Comparison of ENCODE assay signal across 10 mouse cellular contexts in genomic region chr16:11109198-11109740, GRCm38 (mm10). TPM values are rescaled to one million over a fixed set of nuclear protein-coding genes. Genes with fewer than 3 reads are reported as not detected.
DNase-seq lines count a peak whose midpoint lies in the region; ATAC-seq and TF ChIP-seq lines count a peak whose summit lies in the region.
"Had no signal": no experiment of that assay in that cellular context is flagged by ENCODE, and none has a peak within 500 bp of the region (broad histone marks: within the 10 kb centered on the region; RNA-seq: fewer than 3 reads in every experiment).

No protein-coding gene starts in this region.

- TF ChIP-seq POLR2A in olfactory bulb, adult 2 months (IDR thresholded peaks at IDR 0.05; ENCODE audit: insufficient read depth, low read depth, low read length), result no peak

- H3K4me3 ChIP-seq in heart, postnatal 0 days (ENCODE audit: low read depth, low read length), result no peak overlapping the region
- H3K4me3 ChIP-seq in heart, embryonic 10.5 days, result no peak overlapping the region
- H3K4me3 ChIP-seq in midbrain, postnatal 0 days (ENCODE audit: low read depth, low read length), result no peak overlapping the region
- H3K4me3 ChIP-seq in midbrain, embryonic 16.5 days (ENCODE audit: low read depth, low read length), result no peak overlapping the region
- no peak overlapping the region for H3K4me3 ChIP-seq in olfactory bulb, adult 2 months (ENCODE audit: insufficient read depth, low read depth, low read length)
- H3K4me3 ChIP-seq in hindbrain, embryonic 10.5 days, result no peak overlapping the region
- H3K4me3 ChIP-seq: heart, embryonic 12.5 days; myocyte had no signal

- no peaks in the 10 kb centered on the region for H3K27me3 ChIP-seq in heart, postnatal 0 days (ENCODE audit: control insufficient read depth, insufficient read depth, low read length)
- H3K27me3 ChIP-seq in heart, embryonic 10.5 days (ENCODE audit: insufficient read depth, poor library complexity, severe bottlenecking), result no peaks in the 10 kb centered on the region
- no peaks in the 10 kb centered on the region for H3K27me3 ChIP-seq in midbrain, postnatal 0 days (ENCODE audit: insufficient read depth, low read length)
- H3K27me3 ChIP-seq in midbrain, embryonic 16.5 days (ENCODE audit: control insufficient read depth, insufficient read depth, low read depth, low read length), result no peaks in the 10 kb centered on the region
- H3K27me3 ChIP-seq in hindbrain, embryonic 10.5 days (ENCODE audit: insufficient read depth, poor library complexity, severe bottlenecking), result no peaks in the 10 kb centered on the region
- H3K27me3 ChIP-seq: heart, embryonic 12.5 days had no signal

- peak; percentile 74 for TF ChIP-seq CTCF in heart, postnatal 0 days (IDR thresholded peaks at IDR 0.05; ENCODE audit: low read depth)
- TF ChIP-seq CTCF in midbrain, postnatal 0 days (IDR thresholded peaks at IDR 0.05), result peak; percentile 79
- no peak for TF ChIP-seq CTCF in olfactory bulb, adult 2 months (IDR thresholded peaks at IDR 0.05; ENCODE audit: insufficient read depth, low read depth, low read length)

- WGBS in heart, postnatal 0 days, result 75% methylated on average over 4 of the region's 4 CpGs
- 78% methylated on average over 4 of the region's 4 CpGs for WGBS in heart, embryonic 10.5 days
- 68% methylated on average over 4 of the region's 4 CpGs for WGBS in midbrain, postnatal 0 days
- WGBS in midbrain, embryonic 16.5 days, result 74% methylated on average over 4 of the region's 4 CpGs
- WGBS in olfactory bulb, adult 2 months, result 28% methylated on average over 4 of the region's 4 CpGs
- 81% methylated on average over 4 of the region's 4 CpGs for WGBS in hindbrain, embryonic 10.5 days

- no peak overlapping the region for H3K27ac ChIP-seq in heart, postnatal 0 days (ENCODE audit: low read depth)
- no peak overlapping the region for H3K27ac ChIP-seq in heart, embryonic 10.5 days
- H3K27ac ChIP-seq in midbrain, postnatal 0 days (ENCODE audit: low read depth, low read length), result no peak overlapping the region
- H3K27ac ChIP-seq in midbrain, embryonic 16.5 days (ENCODE audit: low read length), result no peak overlapping the region
- peak overlapping the region; percentile 60 for H3K27ac ChIP-seq in olfactory bulb, adult 2 months (ENCODE audit: insufficient read depth, low read depth, low read length)
- no peak overlapping the region for H3K27ac ChIP-seq in hindbrain, embryonic 10.5 days

- H3K4me1 ChIP-seq in heart, postnatal 0 days (ENCODE audit: control insufficient read depth, insufficient read depth), result no peaks in the 10 kb centered on the region
- no peaks in the 10 kb centered on the region for H3K4me1 ChIP-seq in heart, embryonic 10.5 days
- H3K4me1 ChIP-seq in midbrain, postnatal 0 days (ENCODE audit: insufficient read depth, low read length), result no peaks in the 10 kb centered on the region
- no peaks in the 10 kb centered on the region for H3K4me1 ChIP-seq in midbrain, embryonic 16.5 days (ENCODE audit: control insufficient read depth, insufficient read depth, low read length)
- peaks cover 3% of the 10 kb centered on the region; the same call in 1 of the 2 replicates for H3K4me1 ChIP-seq in olfactory bulb, adult 2 months (ENCODE audit: control insufficient read depth, insufficient read depth, low read length)
- no peaks in the 10 kb centered on the region for H3K4me1 ChIP-seq in hindbrain, embryonic 10.5 days (replicated peaks)
- H3K4me1 ChIP-seq: heart, embryonic 12.5 days had no signal

- no peaks in the 10 kb centered on the region for H3K9me3 ChIP-seq in heart, postnatal 0 days (replicated peaks; ENCODE audit: control insufficient read depth, low read length)
- H3K9me3 ChIP-seq in heart, embryonic 10.5 days, result no peaks in the 10 kb centered on the region
- H3K9me3 ChIP-seq in midbrain, postnatal 0 days (ENCODE audit: low read length), result no peaks in the 10 kb centered on the region
- no peaks in the 10 kb centered on the region for H3K9me3 ChIP-seq in midbrain, embryonic 16.5 days (replicated peaks; ENCODE audit: control insufficient read depth, low read length, poor library complexity, severe bottlenecking)
- no peaks in the 10 kb centered on the region for H3K9me3 ChIP-seq in hindbrain, embryonic 10.5 days

- no peak for TF ChIP-seq EP300 in heart, postnatal 0 days (IDR thresholded peaks at IDR 0.05; ENCODE audit: low read depth)

- ATAC-seq in heart, postnatal 0 days (ENCODE audit: insufficient read depth, low read depth), result no peak
- ATAC-seq in midbrain, postnatal 0 days (ENCODE audit: low FRiP score), result no peak
- no peak for ATAC-seq in midbrain, embryonic 16.5 days

- H3K9ac ChIP-seq in heart, postnatal 0 days (replicated peaks; ENCODE audit: low read depth, low read length), result no peak overlapping the region
- H3K9ac ChIP-seq in midbrain, postnatal 0 days (replicated peaks; ENCODE audit: low read length, poor library complexity, severe bottlenecking), result no peak overlapping the region
- no peak overlapping the region for H3K9ac ChIP-seq in midbrain, embryonic 16.5 days (ENCODE audit: low read depth, low read length)
- H3K9ac ChIP-seq: heart, embryonic 12.5 days had no signal

- no peak for DNase-seq in heart, postnatal 0 days (ENCODE audit: low spot score)
- DNase-seq in heart, embryonic 10.5 days (ENCODE audit: low spot score), result no peak
- DNase-seq in midbrain, postnatal 0 days (ENCODE audit: low spot score), result peak; percentile 62
- DNase-seq in ZHBTc4 (ENCODE audit: low read depth, low spot score), result peak; percentile 45
- no peak for DNase-seq in heart, adult 18-20 months
- no peak for DNase-seq in hindbrain, embryonic 10.5 days (ENCODE audit: low spot score)

- peaks cover 19% of the 10 kb centered on the region for H3K36me3 ChIP-seq in heart, postnatal 0 days (replicated peaks; ENCODE audit: control insufficient read depth, insufficient read depth, low read length)
- peaks cover 51% of the 10 kb centered on the region for H3K36me3 ChIP-seq in heart, embryonic 10.5 days
- H3K36me3 ChIP-seq in midbrain, postnatal 0 days (ENCODE audit: insufficient read depth, low read length), result no peaks in the 10 kb centered on the region
- H3K36me3 ChIP-seq in midbrain, embryonic 16.5 days (ENCODE audit: control insufficient read depth, insufficient read depth, low read length), result no peaks in the 10 kb centered on the region
- H3K36me3 ChIP-seq in hindbrain, embryonic 10.5 days, result peaks cover 34% of the 10 kb centered on the region

- no peak overlapping the region for H3K4me2 ChIP-seq in heart, postnatal 0 days (ENCODE audit: low read depth, low read length)
- H3K4me2 ChIP-seq in midbrain, postnatal 0 days (ENCODE audit: low read depth, low read length, poor library complexity, severe bottlenecking), result no peak overlapping the region
- no peak overlapping the region for H3K4me2 ChIP-seq in midbrain, embryonic 16.5 days (ENCODE audit: low read length)
- H3K4me2 ChIP-seq: heart, embryonic 12.5 days had no signal

RNA-seq across cellular contexts. Expression of gene Txndc11, which starts 25.2 kb away (rescaled TPM):
- total RNA-seq in heart, postnatal 0 days (2014; rRNA removed; ENCODE audit: low replicate concordance), result 35.6 and 55.2 TPM in 2 replicates
- 20.1 and 24.3 TPM in 2 replicates for polyA plus RNA-seq in heart, postnatal 0 days (2015; fragmentation: Nextera tagmentation; extraction: Ambion mirVana)
- polyA plus RNA-seq in heart, embryonic 10.5 days (2016; fragmentation: Nextera tagmentation; extraction: Ambion mirVana), result 32.8 and 40.8 TPM in 2 replicates
- total RNA-seq in midbrain, postnatal 0 days (2014; rRNA removed), result 46.4 and 48.4 TPM in 2 replicates
- polyA plus RNA-seq in midbrain, postnatal 0 days (2015; fragmentation: Nextera tagmentation; extraction: Ambion mirVana), result 25.4 and 30.5 TPM in 2 replicates
- 27.1 and 30.2 TPM in 2 replicates for polyA plus RNA-seq in midbrain, embryonic 16.5 days (2015; fragmentation: Nextera tagmentation; extraction: Ambion mirVana)
- polyA plus RNA-seq in olfactory bulb, adult 2 months (2012; ENCODE audit: insufficient read depth, insufficient read length, low replicate concordance, missing spikeins), result not detected in 2 replicates
- 10 to 100 TPM; 13.6 to 14.0 TPM for total RNA-seq in heart, adult 18-20 months (2021)
- polyA plus RNA-seq in hindbrain, embryonic 10.5 days (2016; fragmentation: Nextera tagmentation; extraction: Ambion mirVana), result 28.4 and 28.7 TPM in 2 replicates

RNA-seq across cellular contexts. Expression of gene Litaf, which starts 43.3 kb away (rescaled TPM):
- total RNA-seq in heart, postnatal 0 days (2014; rRNA removed; ENCODE audit: low replicate concordance), result 77.1 and 78.2 TPM in 2 replicates
- 53.8 and 55.7 TPM in 2 replicates for polyA plus RNA-seq in heart, postnatal 0 days (2015; fragmentation: Nextera tagmentation; extraction: Ambion mirVana)
- 60.8 and 68.7 TPM in 2 replicates for polyA plus RNA-seq in heart, embryonic 10.5 days (2016; fragmentation: Nextera tagmentation; extraction: Ambion mirVana)
- 19.0 and 22.4 TPM in 2 replicates for total RNA-seq in midbrain, postnatal 0 days (2014; rRNA removed)
- polyA plus RNA-seq in midbrain, postnatal 0 days (2015; fragmentation: Nextera tagmentation; extraction: Ambion mirVana), result 20.5 and 20.7 TPM in 2 replicates
- polyA plus RNA-seq in midbrain, embryonic 16.5 days (2015; fragmentation: Nextera tagmentation; extraction: Ambion mirVana), result 22.7 and 25.4 TPM in 2 replicates
- polyA plus RNA-seq in olfactory bulb, adult 2 months (2012; ENCODE audit: insufficient read depth, insufficient read length, low replicate concordance, missing spikeins), result not detected in 2 replicates
- 10 to 100 TPM; 17.1 to 20.8 TPM for total RNA-seq in heart, adult 18-20 months (2021)
- polyA plus RNA-seq in hindbrain, embryonic 10.5 days (2016; fragmentation: Nextera tagmentation; extraction: Ambion mirVana), result 88.8 and 127 TPM in 2 replicates

RNA-seq across cellular contexts. Expression of gene Snn, which starts 48.5 kb away (rescaled TPM):
- total RNA-seq in heart, postnatal 0 days (2014; rRNA removed; ENCODE audit: low replicate concordance), result 78.3 and 91.9 TPM in 2 replicates
- polyA plus RNA-seq in heart, postnatal 0 days (2015; fragmentation: Nextera tagmentation; extraction: Ambion mirVana), result 32.0 and 36.6 TPM in 2 replicates
- 37.2 and 38.3 TPM in 2 replicates for polyA plus RNA-seq in heart, embryonic 10.5 days (2016; fragmentation: Nextera tagmentation; extraction: Ambion mirVana)
- 241 and 278 TPM in 2 replicates for total RNA-seq in midbrain, postnatal 0 days (2014; rRNA removed)
- polyA plus RNA-seq in midbrain, postnatal 0 days (2015; fragmentation: Nextera tagmentation; extraction: Ambion mirVana), result 122 and 130 TPM in 2 replicates
- polyA plus RNA-seq in midbrain, embryonic 16.5 days (2015; fragmentation: Nextera tagmentation; extraction: Ambion mirVana), result 129 and 134 TPM in 2 replicates
- 106 TPM in 1 of 2 replicates, not detected in the other for polyA plus RNA-seq in olfactory bulb, adult 2 months (2012; ENCODE audit: insufficient read depth, insufficient read length, low replicate concordance, missing spikeins)
- 10 to 100 TPM; 24.6 to 26.5 TPM for total RNA-seq in heart, adult 18-20 months (2021)
- 84.0 and 94.7 TPM in 2 replicates for polyA plus RNA-seq in hindbrain, embryonic 10.5 days (2016; fragmentation: Nextera tagmentation; extraction: Ambion mirVana)

Comparison
In these comparisons a context has a peak if more than half of its experiments do, and no peak if none do; other contexts are left out.
1. DNase-seq: peak in midbrain, postnatal 0 days (single experiment) and ZHBTc4 (single experiment); none in heart, postnatal 0 days (single experiment), heart, embryonic 10.5 days (single experiment), heart, adult 18-20 months (0 of 2) and hindbrain, embryonic 10.5 days (single experiment).